30 mouse cellular contexts compared by ENCODE assay signal in genomic region chrX:163929550-163929949, GRCm38 (mm10). TPM values are rescaled to one million over a fixed set of nuclear protein-coding genes. Genes with fewer than 3 reads are reported as not detected.
DNase-seq lines count a peak whose midpoint lies in the region; ATAC-seq and TF ChIP-seq lines count a peak whose summit lies in the region.
"Had no signal": no experiment of that assay in that cellular context is flagged by ENCODE, and none has a peak within 500 bp of the region (broad histone marks: within the 10 kb centered on the region; RNA-seq: fewer than 3 reads in every experiment).

No protein-coding gene starts in this region.

- 0 out of 2 replicates have a peak, but pooled peaks have one; percentile 36 for ATAC-seq in common myeloid progenitor, adult 5-6 weeks (replicated peaks; ENCODE audit: low read depth, poor library complexity, severe bottlenecking)
- peak; percentile 59 for ATAC-seq in megakaryocyte, adult 5-6 weeks (ENCODE audit: poor library complexity, severe bottlenecking)
- ATAC-seq: activated CD4-positive, CD25-positive, alpha-beta regulatory T cell, adult 4 months; CD4-positive, CD25-positive, alpha-beta regulatory T cell, adult 4 months; forebrain, embryonic 15.5 days; hindbrain, postnatal 0 days; inflammation-experienced regulatory T-cells, adult 6 months had no signal

- H3K4me1 ChIP-seq in midbrain, embryonic 10.5 days = no peaks in the 10 kb centered on the region
- H3K4me1 ChIP-seq: embryonic facial prominence, embryonic 10.5 days; embryonic facial prominence, embryonic 13.5 days; forebrain, embryonic 12.5 days; forebrain, embryonic 15.5 days; heart, embryonic 10.5 days; heart, embryonic 13.5 days had no signal

- no peak for DNase-seq in layer of hippocampus, adult 2 months (ENCODE audit: low spot score in 2 of 2)
- DNase-seq in layer of hippocampus, adult 9-10 months (ENCODE audit: low spot score) = no peak
- DNase-seq in retina, postnatal 1 day = no peak
- DNase-seq in lung, postnatal 36 days = no peak
- no peak for DNase-seq in midbrain, embryonic 10.5 days (ENCODE audit: low spot score)
- DNase-seq: adrenal gland, adult 8-10 months; adrenal gland, postnatal 25 days; cerebellum, adult 11 months; cerebellum, adult 2 months; cerebellum, adult 9-11 months; cerebellum, postnatal 25 days; embryo, embryonic 11 days; gastrocnemius, postnatal 25 days; heart, adult 2 months; heart, postnatal 14 days; heart, postnatal 4 days had no signal

- H3K9me3 ChIP-seq in midbrain, embryonic 10.5 days (replicated peaks) = no peaks in the 10 kb centered on the region
- H3K9me3 ChIP-seq: embryonic facial prominence, embryonic 10.5 days; embryonic facial prominence, embryonic 13.5 days; forebrain, embryonic 12.5 days; forebrain, embryonic 15.5 days; heart, embryonic 10.5 days; heart, embryonic 13.5 days had no signal

- no peak overlapping the region for H3K4me3 ChIP-seq in layer of hippocampus, adult 2 months
- H3K4me3 ChIP-seq in midbrain, embryonic 10.5 days = no peak overlapping the region
- H3K4me3 ChIP-seq: embryonic facial prominence, embryonic 10.5 days; embryonic facial prominence, embryonic 13.5 days; erythroblast, embryonic 14.5 days; forebrain, embryonic 12.5 days; forebrain, embryonic 15.5 days; heart, adult 2 months; heart, embryonic 10.5 days; heart, embryonic 13.5 days had no signal

- no peak for TF ChIP-seq CTCF in layer of hippocampus, adult 2 months (conservative IDR thresholded peaks at IDR 0.05)

- H3K27me3 ChIP-seq in midbrain, embryonic 10.5 days (ENCODE audit: low read depth, poor library complexity, severe bottlenecking) = peaks cover 75% of the 10 kb centered on the region
- H3K27me3 ChIP-seq: forebrain, embryonic 15.5 days; heart, embryonic 13.5 days had no signal

- H3K27ac ChIP-seq in layer of hippocampus, adult 2 months = peak overlapping the region; percentile 46; the same call in 1 of the 2 replicates
- no peak overlapping the region for H3K27ac ChIP-seq in midbrain, embryonic 10.5 days (replicated peaks)
- H3K27ac ChIP-seq: embryonic facial prominence, embryonic 10.5 days; embryonic facial prominence, embryonic 13.5 days; forebrain, embryonic 12.5 days; forebrain, embryonic 15.5 days; heart, adult 2 months; heart, embryonic 10.5 days; heart, embryonic 13.5 days; hindbrain, embryonic 14.5 days; hindbrain, postnatal 0 days had no signal

- no peaks in the 10 kb centered on the region for H3K36me3 ChIP-seq in midbrain, embryonic 10.5 days
- H3K36me3 ChIP-seq: embryonic facial prominence, embryonic 10.5 days; embryonic facial prominence, embryonic 13.5 days; forebrain, embryonic 12.5 days; forebrain, embryonic 15.5 days; heart, embryonic 10.5 days; heart, embryonic 13.5 days had no signal

RNA-seq across cellular contexts. Expression of gene Ap1s2, which starts 20.7 kb away (rescaled TPM):
- total RNA-seq in layer of hippocampus, adult 2 months (2021) = 10 to 100 TPM; 37.8 to 41.7 TPM
- total RNA-seq in common myeloid progenitor, adult 5-6 weeks (2017) = 9.3 and 16.7 TPM in 2 replicates
- total RNA-seq in megakaryocyte, adult 5-6 weeks (2015) = 353 and 406 TPM in 2 replicates
- 207 and 221 TPM in 2 replicates for total RNA-seq in megakaryocyte, adult 5-6 weeks (2017)
- 30.7 and 32.0 TPM in 2 replicates for polyA plus RNA-seq in midbrain, embryonic 10.5 days (2016; fragmentation: Nextera tagmentation; extraction: Ambion mirVana)

RNA-seq across cellular contexts. Expression of gene Zrsr2, which starts 28.9 kb away (rescaled TPM):
- total RNA-seq in layer of hippocampus, adult 2 months (2021) = 10 to 100 TPM; 44.8 to 46.0 TPM
- 46.9 and 64.7 TPM in 2 replicates for total RNA-seq in common myeloid progenitor, adult 5-6 weeks (2017)
- 25.4 and 30.4 TPM in 2 replicates for total RNA-seq in megakaryocyte, adult 5-6 weeks (2015)
- total RNA-seq in megakaryocyte, adult 5-6 weeks (2017) = 22.5 and 37.1 TPM in 2 replicates
- 62.6 and 64.4 TPM in 2 replicates for polyA plus RNA-seq in midbrain, embryonic 10.5 days (2016; fragmentation: Nextera tagmentation; extraction: Ambion mirVana)

Comparison
In these comparisons a context has a peak if more than half of its experiments do, and no peak if none do; other contexts are left out.
1. RNA of gene Ap1s2, which starts 20.7 kb away (total RNA-seq): 207 to 406 TPM in megakaryocyte, adult 5-6 weeks; 37.8 to 41.7 TPM in layer of hippocampus, adult 2 months and 9.3 to 16.7 TPM in common myeloid progenitor, adult 5-6 weeks; every median in the first group is over 4 times any median in the second.